Mouse (Mus musculus): ENCODE data around the gene Slc24a2. TPM values are rescaled to one million over a fixed set of nuclear protein-coding genes. Genes with fewer than 3 reads are reported as not detected.

The Slc24a2 gene
- polyA plus RNA-seq, 1 experiment: not detected

- no peaks in the 10 kb centered on the region for H3K36me3 ChIP-seq (ENCODE audit: control insufficient read depth, insufficient read depth)
- H3K79me3 ChIP-seq (ENCODE audit: low read depth): no peaks in the 10 kb centered on the region
- no peak overlapping the region for H3K4me3 ChIP-seq (ENCODE audit: insufficient read depth, poor library complexity, severe bottlenecking)
- H3K79me2 ChIP-seq (ENCODE audit: control insufficient read depth, insufficient read depth): no peaks in the 10 kb centered on the region
- no peaks in the 10 kb centered on the region for H3K27me3 ChIP-seq (ENCODE audit: control insufficient read depth, insufficient read depth, insufficient read length)
- no peak for TF ChIP-seq CEBPB (IDR thresholded peaks at IDR 0.05; ENCODE audit: low read depth)
- no peak for TF ChIP-seq FOSL1 (IDR thresholded peaks at IDR 0.05; ENCODE audit: insufficient read depth, low read length, poor library complexity, severe bottlenecking)
- no peak for TF ChIP-seq MYOG (IDR thresholded peaks at IDR 0.05; ENCODE audit: control insufficient read depth, extremely low read depth, insufficient read length)
- TF ChIP-seq USF1 (IDR thresholded peaks at IDR 0.05; ENCODE audit: low read depth): no peak
- TF ChIP-seq CTCF (IDR thresholded peaks at IDR 0.05; ENCODE audit: control insufficient read depth, insufficient read depth, insufficient read length): no peak
- no peak for TF ChIP-seq MAX (IDR thresholded peaks at IDR 0.05)
- TF ChIP-seq MYOD1 (IDR thresholded peaks at IDR 0.05; ENCODE audit: control insufficient read depth, insufficient read length, low read depth): no peak
- H3ac ChIP-seq (ENCODE audit: control insufficient read depth, insufficient read length, low read depth): no peak overlapping the region
These were observed 216.3 kb downstream of the Slc24a2 start for GRCm38 (mm10) chr4:87013721-87014620.

- no peaks in the 10 kb centered on the region for H3K79me2 ChIP-seq (ENCODE audit: control insufficient read depth, insufficient read depth)
- no peak overlapping the region for H3K4me3 ChIP-seq (ENCODE audit: insufficient read depth, poor library complexity, severe bottlenecking)
- no peaks in the 10 kb centered on the region for H3K27me3 ChIP-seq (ENCODE audit: control insufficient read depth, insufficient read depth, insufficient read length)
- no peaks in the 10 kb centered on the region for H3K79me3 ChIP-seq (ENCODE audit: low read depth)
- TF ChIP-seq CEBPB (IDR thresholded peaks at IDR 0.05; ENCODE audit: low read depth) (no peak), MAX (IDR thresholded peaks at IDR 0.05) (no peak), MYOD1 (IDR thresholded peaks at IDR 0.05; ENCODE audit: control insufficient read depth, insufficient read length, low read depth) (no peak), MYOG (IDR thresholded peaks at IDR 0.05; ENCODE audit: control insufficient read depth, extremely low read depth, insufficient read length) (no peak), USF1 (IDR thresholded peaks at IDR 0.05; ENCODE audit: low read depth) (no peak), CTCF (IDR thresholded peaks at IDR 0.05; ENCODE audit: control insufficient read depth, insufficient read depth, insufficient read length) (no peak), FOSL1 (IDR thresholded peaks at IDR 0.05; ENCODE audit: insufficient read depth, low read length, poor library complexity, severe bottlenecking) (no peak)
- H3ac ChIP-seq (ENCODE audit: control insufficient read depth, insufficient read length, low read depth): no peak overlapping the region
- no peaks in the 10 kb centered on the region for H3K36me3 ChIP-seq (ENCODE audit: control insufficient read depth, insufficient read depth)
These were observed 237.8 kb downstream of the Slc24a2 start for GRCm38 (mm10) chr4:86992470-86992869.

DNA sequence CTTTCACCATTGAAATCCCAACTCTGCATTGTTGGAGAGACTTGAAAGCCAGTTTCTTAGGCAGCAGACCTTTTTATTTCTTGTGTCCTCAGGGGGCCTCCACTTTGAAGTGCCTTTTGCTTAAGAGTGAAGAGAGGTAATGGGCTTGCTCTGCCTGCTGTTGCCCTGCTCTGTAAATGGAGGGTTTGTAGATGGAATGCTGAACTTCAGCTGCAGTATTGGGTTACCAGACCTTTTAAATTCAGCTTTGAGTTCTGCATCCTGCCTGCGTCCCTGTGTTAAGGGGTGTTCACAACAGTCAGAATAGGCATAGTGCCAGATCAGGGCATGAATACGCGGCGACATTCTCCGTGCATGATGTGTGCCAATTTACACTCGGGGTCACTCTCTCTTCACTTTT lies 241.0 kb downstream of the Slc24a2 start:
- Histone ChIP-seq H3K79me3 (ENCODE audit: low read depth) (no peaks in the 10 kb centered on the region), H3K4me3 (ENCODE audit: insufficient read depth, poor library complexity, severe bottlenecking) (no peak overlapping the region), H3K79me2 (ENCODE audit: control insufficient read depth, insufficient read depth) (no peaks in the 10 kb centered on the region), H3K27me3 (ENCODE audit: control insufficient read depth, insufficient read depth, insufficient read length) (no peaks in the 10 kb centered on the region), H3K36me3 (ENCODE audit: control insufficient read depth, insufficient read depth) (no peaks in the 10 kb centered on the region), H3ac (ENCODE audit: control insufficient read depth, insufficient read length, low read depth) (no peak overlapping the region)
- TF ChIP-seq CEBPB (IDR thresholded peaks at IDR 0.05; ENCODE audit: low read depth) (no peak), FOSL1 (IDR thresholded peaks at IDR 0.05; ENCODE audit: insufficient read depth, low read length, poor library complexity, severe bottlenecking) (no peak), CTCF (IDR thresholded peaks at IDR 0.05; ENCODE audit: control insufficient read depth, insufficient read depth, insufficient read length) (no peak), MAX (IDR thresholded peaks at IDR 0.05) (no peak), MYOG (IDR thresholded peaks at IDR 0.05; ENCODE audit: control insufficient read depth, extremely low read depth, insufficient read length) (no peak), USF1 (IDR thresholded peaks at IDR 0.05; ENCODE audit: low read depth) (no peak), MYOD1 (IDR thresholded peaks at IDR 0.05; ENCODE audit: control insufficient read depth, insufficient read length, low read depth) (no peak)

- Histone ChIP-seq H3ac (ENCODE audit: control insufficient read depth, insufficient read length, low read depth) (no peak overlapping the region), H3K4me3 (ENCODE audit: insufficient read depth, poor library complexity, severe bottlenecking) (no peak overlapping the region), H3K79me2 (ENCODE audit: control insufficient read depth, insufficient read depth) (no peaks in the 10 kb centered on the region), H3K36me3 (ENCODE audit: control insufficient read depth, insufficient read depth) (no peaks in the 10 kb centered on the region), H3K27me3 (ENCODE audit: control insufficient read depth, insufficient read depth, insufficient read length) (no peaks in the 10 kb centered on the region), H3K79me3 (ENCODE audit: low read depth) (no peaks in the 10 kb centered on the region)
- TF ChIP-seq FOSL1 (IDR thresholded peaks at IDR 0.05; ENCODE audit: insufficient read depth, low read length, poor library complexity, severe bottlenecking) (no peak), MYOD1 (IDR thresholded peaks at IDR 0.05; ENCODE audit: control insufficient read depth, insufficient read length, low read depth) (no peak), MYOG (IDR thresholded peaks at IDR 0.05; ENCODE audit: control insufficient read depth, extremely low read depth, insufficient read length) (no peak), CEBPB (IDR thresholded peaks at IDR 0.05; ENCODE audit: low read depth) (no peak), USF1 (IDR thresholded peaks at IDR 0.05; ENCODE audit: low read depth) (no peak)
These were observed 242.4 kb downstream of the Slc24a2 start for GRCm38 (mm10) chr4:86987846-86988245.

DNA sequence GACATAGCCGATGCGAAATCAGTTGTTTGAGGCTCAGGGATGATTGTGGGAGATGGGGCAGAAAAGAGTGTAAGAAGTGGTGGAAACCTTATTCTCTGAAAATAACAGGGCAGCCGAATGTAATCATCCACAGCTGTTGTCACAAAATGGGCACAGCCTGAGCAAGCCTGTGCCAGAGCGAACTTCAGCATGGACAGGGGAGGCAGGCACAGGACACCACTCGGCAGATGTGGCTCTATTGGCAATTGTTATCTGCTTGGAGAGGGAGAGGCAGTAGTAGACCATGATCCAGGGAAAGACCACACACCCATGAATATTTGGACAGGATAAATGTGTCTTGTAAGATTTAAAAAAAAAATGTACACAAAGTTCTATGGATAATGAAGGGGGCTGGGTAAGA lies 253.0 kb downstream of the Slc24a2 start:
- H3K79me3 ChIP-seq (ENCODE audit: low read depth): no peaks in the 10 kb centered on the region
- TF ChIP-seq FOSL1 (IDR thresholded peaks at IDR 0.05; ENCODE audit: insufficient read depth, low read length, poor library complexity, severe bottlenecking) (no peak), CEBPB (IDR thresholded peaks at IDR 0.05; ENCODE audit: low read depth) (no peak), CTCF (IDR thresholded peaks at IDR 0.05; ENCODE audit: control insufficient read depth, insufficient read depth, insufficient read length) (no peak), USF1 (IDR thresholded peaks at IDR 0.05; ENCODE audit: low read depth) (no peak), MYOD1 (IDR thresholded peaks at IDR 0.05; ENCODE audit: control insufficient read depth, insufficient read length, low read depth) (no peak), MAX (IDR thresholded peaks at IDR 0.05) (no peak), MYOG (IDR thresholded peaks at IDR 0.05; ENCODE audit: control insufficient read depth, extremely low read depth, insufficient read length) (no peak)
- H3K79me2 ChIP-seq (ENCODE audit: control insufficient read depth, insufficient read depth): no peaks in the 10 kb centered on the region
- H3K4me3 ChIP-seq (ENCODE audit: insufficient read depth, poor library complexity, severe bottlenecking): no peak overlapping the region
- no peaks in the 10 kb centered on the region for H3K36me3 ChIP-seq (ENCODE audit: control insufficient read depth, insufficient read depth)
- H3K27me3 ChIP-seq (ENCODE audit: control insufficient read depth, insufficient read depth, insufficient read length): no peaks in the 10 kb centered on the region
- H3ac ChIP-seq (ENCODE audit: control insufficient read depth, insufficient read length, low read depth): no peak overlapping the region
